Mouse (Mus musculus): Measurements from ENCODE around the gene Fads1.

The Fads1 gene

DNA sequence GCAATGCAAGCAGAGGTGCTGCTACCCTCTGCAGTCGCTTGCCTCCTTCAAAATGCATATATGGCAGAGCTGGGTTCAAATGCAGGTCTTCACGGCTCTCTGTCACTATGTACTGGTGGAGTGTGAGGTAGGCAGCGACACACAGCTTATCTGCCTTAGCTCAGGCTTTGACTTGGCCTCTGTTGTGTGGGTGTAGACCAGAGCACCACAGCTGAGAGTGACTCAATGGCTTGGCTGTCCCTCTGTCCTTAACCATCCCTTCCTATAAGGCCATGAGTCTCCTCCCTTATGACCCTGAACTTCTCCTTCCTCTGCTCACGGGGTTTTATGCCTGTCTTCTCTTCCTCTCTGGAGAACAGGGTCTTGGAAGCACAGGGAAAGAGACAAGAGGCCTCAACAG is 28.2 kb downstream of the Fads1 start:
- DNase-seq (ENCODE audit: low spot score) = no peak

GRCm38 (mm10) chr19:10213796-10214471 is 31.2 kb downstream of the Fads1 start:
- DNase-seq (ENCODE audit: low spot score) = no peak

DNA sequence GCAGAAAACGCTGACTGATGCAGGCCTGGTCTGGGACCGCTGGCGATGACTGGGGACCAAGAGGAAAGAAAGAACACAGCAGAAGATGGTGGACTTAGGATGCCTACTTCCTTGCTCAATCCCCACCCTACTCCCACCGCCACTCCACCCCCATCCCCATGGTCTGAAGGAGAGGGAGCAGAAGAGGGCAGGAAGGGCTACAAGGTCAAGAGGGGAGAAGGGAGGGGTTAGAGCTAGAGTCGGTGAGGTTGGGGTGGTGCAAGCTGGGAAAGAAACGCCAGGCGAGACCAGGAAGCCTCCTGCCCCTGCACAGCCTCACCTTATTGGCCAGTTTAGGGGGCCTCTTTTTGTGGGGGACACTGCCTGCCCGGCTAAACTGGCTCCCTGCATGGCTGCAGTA is 33.4 kb downstream of the Fads1 start:
- no peak for DNase-seq (ENCODE audit: low spot score)

- no peak for DNase-seq (ENCODE audit: low spot score)
Measured at GRCm38 (mm10) chr19:10219108-10219507, 36.4 kb downstream of the Fads1 start.

DNA sequence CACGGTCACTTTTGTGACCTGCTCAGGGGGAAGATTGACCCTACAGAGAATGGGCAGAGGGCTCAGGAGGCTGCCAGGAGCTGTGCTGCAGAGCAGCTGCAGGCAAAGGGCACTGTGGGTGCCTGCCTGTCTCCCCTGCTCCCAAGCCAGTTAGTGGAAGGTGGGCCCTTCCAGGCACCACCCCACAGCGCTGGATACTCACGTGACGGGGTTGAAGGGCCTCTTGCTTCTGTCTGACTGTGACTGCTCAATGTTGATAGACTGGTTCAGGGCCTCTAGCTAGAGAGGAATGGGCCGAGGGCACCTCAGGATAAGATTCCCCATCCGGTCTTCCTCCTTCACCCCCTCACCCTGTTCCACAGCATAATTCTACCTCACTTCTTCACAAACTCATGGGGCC is 36.9 kb downstream of the Fads1 start:
- no peak for DNase-seq (ENCODE audit: low spot score)

GRCm38 (mm10) chr19:10221585-10221984 is 38.9 kb downstream of the Fads1 start:
- DNase-seq (ENCODE audit: low spot score) = no peak

GRCm38 (mm10) chr19:10222656-10223055 is 40.0 kb downstream of the Fads1 start:
- no peak for DNase-seq (ENCODE audit: low spot score)

DNA sequence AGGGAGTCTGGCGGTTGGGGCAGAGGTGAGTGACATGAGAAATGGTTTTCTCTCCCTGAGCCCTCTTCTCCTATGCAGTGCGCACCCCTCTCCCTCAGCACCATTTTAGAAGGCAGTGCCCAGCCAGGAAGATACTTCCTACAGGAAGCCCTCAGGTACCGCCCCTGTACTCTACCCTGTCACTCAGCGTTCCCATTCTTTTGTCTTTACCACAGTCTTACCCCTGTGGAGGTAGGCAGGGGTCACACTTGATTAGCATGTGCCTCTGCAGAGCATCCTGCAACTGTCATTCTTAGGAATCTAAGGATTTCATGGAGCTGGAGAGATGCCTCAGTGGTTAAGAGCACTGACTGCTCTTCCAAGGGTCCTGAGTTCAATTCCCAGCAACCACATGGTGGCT is 40.9 kb downstream of the Fads1 start:
- no peak for DNase-seq (ENCODE audit: low spot score)

GRCm38 (mm10) chr19:10224637-10225453 is 42.2 kb downstream of the Fads1 start:
- DNase-seq (ENCODE audit: low spot score) = no peak

GRCm38 (mm10) chr19:10225767-10226166 is 43.1 kb downstream of the Fads1 start:
- DNase-seq (ENCODE audit: low spot score) = no peak

DNA sequence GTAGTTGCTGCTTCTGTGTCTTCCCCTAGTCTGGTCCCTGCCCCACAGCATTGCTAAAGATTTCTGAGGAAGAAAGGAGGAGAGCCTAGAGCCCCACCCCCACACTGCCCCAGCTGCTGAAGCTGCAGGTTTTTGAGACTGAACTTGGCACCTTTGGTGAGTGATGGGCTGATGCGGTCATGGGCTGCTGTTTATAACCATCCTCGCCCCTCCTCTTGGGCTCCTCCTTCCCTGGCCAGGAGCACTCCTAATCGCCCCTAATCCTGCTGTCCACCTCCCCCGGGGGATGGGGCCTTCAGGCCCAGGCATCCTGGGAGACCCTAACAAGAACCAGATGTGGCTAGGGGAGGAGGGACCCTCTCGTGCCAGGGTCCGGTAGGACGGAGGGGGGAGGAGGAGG is 48.3 kb downstream of the Fads1 start:
- DNase-seq (ENCODE audit: low spot score) = no peak

DNA sequence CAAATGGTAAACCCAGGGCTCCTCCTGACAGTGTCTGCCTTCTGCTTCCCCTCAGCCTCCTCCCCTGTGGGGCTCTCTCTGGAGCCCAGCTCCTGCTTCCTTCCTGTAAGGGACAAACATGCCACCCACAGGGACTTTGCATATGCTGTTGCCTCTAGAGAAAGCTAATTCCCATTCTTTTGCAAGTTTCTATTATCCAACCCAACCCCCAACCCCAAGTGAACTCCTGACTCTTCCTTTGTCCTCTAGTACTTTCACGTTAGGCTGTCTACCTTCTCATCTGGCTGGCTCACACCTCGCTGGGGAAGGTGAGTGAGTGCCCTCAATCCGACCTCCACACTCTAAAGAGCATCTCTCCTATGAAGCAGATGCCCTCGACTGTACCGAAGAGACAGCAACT is 49.2 kb downstream of the Fads1 start:
- DNase-seq (ENCODE audit: low spot score) = no peak

- DNase-seq (ENCODE audit: low spot score) = no peak
Measured at GRCm38 (mm10) chr19:10232327-10233017, 49.8 kb downstream of the Fads1 start.

DNA sequence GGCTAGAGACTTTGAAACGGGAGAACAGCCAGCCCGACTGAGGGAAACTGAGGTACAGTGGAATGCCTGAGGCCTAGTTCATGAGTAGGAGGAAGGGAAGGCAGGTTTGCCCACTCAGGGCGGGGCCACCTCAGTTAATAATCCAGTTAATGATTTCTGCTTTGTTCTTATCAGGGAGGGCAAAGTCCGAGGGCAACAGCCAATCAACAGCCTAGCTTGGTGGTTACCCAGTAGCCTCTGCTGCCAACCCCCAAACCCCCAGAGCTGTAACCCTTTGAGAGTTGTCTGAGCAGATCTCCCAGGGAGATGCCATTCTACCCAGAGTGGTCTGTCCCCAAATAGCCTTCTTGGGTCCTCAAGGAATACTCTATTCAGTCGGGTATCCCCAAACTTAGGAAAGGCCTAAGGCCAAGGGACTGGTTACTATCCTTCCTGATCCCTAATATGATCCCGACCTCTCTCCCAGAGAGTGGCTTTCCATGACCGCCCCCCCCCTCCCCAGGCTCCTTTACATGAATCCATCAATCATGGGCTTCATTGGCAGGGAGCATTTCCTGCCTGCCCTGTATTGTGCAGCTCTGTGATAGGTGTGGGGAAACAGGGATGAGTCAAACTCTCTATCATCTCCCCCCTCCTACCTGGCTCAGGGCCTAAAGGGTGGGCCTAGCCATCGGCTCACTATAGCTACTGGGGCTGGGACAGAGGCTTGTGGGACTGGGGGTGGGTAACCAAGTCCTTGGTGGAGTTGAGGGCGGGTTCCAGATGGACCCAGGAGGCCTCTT is 53.3 kb downstream of the Fads1 start:
- no peak for DNase-seq (ENCODE audit: low spot score)

DNA sequence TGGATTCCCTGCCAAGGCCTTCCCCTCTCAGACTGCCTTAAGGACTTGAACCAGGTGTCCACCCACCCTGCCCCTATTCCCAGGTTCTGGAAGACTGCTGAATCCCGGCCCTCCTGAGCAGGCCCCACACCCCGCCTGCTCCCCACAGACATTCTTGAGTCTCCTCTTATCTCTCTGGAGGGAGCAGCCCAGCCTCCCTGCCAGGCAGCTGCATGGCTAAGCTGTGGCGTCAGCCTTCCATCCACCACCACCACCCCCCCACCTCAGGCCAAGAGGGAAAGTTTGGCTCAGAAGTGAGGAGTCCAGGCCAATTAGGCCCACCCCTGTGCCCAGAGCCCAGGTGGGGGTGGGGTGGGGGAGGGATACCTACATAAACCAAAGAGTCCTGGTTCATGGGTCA is 55.8 kb downstream of the Fads1 start:
- no peak for DNase-seq (ENCODE audit: low spot score)

- DNase-seq (ENCODE audit: low spot score) = no peak
Measured at GRCm38 (mm10) chr19:10239419-10239818, 56.7 kb downstream of the Fads1 start.

- DNase-seq (ENCODE audit: low spot score) = no peak
Measured at GRCm38 (mm10) chr19:10239975-10240653, 57.4 kb downstream of the Fads1 start.

- DNase-seq (ENCODE audit: low spot score) = peak; percentile 64
Measured at GRCm38 (mm10) chr19:10240654-10241305, 58.1 kb downstream of the Fads1 start, which contains the start of gene Myrf. Myrf (minus strand) TSS chr19:10240748.

GRCm38 (mm10) chr19:10242916-10243315 is 60.2 kb downstream of the Fads1 start:
- DNase-seq (ENCODE audit: low spot score) = no peak

DNA sequence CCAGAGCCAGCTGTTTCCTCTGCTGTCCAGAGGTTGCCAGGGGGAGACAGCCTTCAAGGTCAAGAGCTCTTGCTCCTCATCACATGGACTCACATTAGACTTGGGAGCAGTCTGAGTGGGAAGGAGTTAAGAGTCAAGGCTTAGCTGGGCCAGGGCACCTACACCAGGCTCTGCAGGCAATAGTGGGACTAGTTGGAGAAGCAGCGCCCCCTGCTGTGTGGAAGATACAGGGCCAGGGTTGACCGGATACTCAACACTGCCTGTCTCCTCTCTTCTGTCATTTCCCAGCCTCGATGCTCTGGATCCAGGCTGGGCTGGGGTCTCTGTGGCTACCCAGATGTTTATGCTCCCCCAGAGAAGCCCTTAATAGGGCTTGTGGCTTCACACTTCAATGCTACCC is 61.5 kb downstream of the Fads1 start:
- no peak for DNase-seq (ENCODE audit: low spot score)

All from spleen, adult 12 weeks (tissue).